Mouse (Mus musculus) lung, postnatal 25 days (tissue): Measurements from ENCODE around the gene Kptn.

ENCODE experiments used
- DNase-seq: peaks from one replicate; pipeline ENCODE4 v3.0.0; 2022; ENCODE audit warnings: low spot score

The Kptn gene

DNA sequence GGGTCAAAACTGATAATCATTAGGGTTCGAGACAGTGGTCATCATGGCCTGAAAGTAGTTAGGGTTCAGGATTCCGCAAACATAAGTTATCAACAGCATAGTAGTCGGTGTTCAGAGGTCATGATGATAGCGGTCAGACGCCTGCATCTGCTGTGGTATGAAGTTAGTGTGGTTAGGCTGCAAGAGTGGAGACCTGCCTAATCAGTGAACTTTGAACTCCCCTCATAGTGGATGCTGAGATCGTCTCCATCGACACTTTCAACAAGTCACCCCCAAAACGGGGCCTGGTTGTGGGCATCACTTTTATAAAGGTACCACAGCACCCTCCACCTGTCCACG, 536 bp downstream of the Kptn start:
- DNase-seq, result no peak

DNA sequence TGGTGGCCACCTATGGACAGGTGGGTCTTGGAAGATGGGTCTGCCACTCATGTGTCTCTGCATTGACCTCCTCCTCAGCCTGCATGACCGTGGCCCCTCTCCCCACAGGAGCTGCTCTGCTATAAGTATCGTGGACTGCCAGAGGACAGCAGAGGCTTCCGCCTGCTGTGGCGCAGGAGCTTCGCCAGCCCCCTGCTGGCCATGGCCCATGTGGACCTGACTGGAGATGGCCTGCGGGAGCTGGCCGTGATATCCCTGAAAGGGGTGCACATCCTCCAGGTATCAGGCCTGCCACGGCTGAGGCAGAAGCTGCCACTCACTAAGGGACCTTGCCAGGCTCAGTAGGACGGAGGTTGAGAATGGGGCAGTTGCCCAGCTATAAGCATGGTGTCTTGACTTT, 6.1 kb downstream of the Kptn start:
- no peak for DNase-seq

DNA sequence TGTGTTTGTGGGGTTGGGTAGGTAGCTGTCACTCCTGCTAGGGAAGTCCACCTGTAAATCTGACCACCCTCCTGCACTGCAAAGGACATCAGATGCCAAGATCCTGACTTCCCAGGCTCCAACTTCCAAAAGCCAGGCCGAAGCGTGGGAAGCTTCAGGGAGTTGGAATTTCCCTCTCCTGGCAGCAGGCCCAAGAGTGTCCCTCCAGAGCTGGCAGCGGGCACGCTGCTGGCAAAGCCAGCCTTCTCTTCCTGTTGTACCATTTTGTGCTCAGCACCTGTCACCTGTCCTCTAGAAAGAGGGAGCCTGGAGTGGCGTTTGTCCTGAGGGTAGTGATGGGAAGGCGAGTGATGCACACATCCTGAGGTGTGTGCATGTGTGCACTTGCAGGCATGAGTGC, 8.6 kb downstream of the Kptn start:
- no peak for DNase-seq

DNA sequence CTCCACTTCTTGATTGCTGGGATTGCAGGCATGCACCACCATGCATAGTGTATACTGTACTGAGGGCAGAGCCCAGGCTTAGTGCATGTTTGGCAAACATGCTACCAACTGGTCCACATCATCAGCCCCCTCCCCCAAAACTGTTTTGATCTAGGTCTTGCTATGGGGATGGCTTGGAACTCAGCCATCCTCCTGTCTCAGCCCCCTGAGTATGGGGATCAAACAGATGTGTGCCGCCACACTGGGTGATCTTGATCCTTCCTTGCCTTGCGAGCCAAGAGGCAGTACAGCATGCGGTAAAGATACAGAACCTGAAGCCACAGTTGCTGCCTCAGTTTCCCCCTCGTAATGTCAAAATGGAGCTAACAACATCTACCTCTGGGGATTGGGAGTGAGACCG, 9.2 kb downstream of the Kptn start:
- no peak for DNase-seq

DNA sequence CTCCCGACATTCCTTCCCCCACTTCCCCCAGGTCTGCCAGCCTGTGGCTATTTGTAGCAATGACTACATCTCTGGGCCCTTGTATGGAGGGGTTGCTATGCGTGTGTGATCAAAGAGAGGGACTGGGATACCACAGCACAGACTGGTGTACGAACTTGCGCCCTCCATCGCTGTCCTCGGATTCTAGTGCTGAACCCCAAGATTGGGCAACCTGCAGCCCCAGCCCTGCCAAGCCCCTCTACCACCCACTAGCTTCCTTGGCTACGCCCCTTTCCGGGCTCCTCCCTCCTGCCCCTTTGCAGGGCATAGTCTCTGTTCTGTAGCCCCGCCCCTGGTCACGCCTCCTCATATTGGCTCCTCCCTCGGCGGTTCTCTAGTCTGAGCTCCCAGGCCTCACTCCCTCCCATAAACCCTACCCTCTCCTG, 9.7 kb downstream of the Kptn start, which contains the start of gene Slc8a2:
Gene Slc8a2 (plus strand): TSS at position 406 of the 425 bp plus-strand sequence.
- peak; percentile 60 for DNase-seq

DNA sequence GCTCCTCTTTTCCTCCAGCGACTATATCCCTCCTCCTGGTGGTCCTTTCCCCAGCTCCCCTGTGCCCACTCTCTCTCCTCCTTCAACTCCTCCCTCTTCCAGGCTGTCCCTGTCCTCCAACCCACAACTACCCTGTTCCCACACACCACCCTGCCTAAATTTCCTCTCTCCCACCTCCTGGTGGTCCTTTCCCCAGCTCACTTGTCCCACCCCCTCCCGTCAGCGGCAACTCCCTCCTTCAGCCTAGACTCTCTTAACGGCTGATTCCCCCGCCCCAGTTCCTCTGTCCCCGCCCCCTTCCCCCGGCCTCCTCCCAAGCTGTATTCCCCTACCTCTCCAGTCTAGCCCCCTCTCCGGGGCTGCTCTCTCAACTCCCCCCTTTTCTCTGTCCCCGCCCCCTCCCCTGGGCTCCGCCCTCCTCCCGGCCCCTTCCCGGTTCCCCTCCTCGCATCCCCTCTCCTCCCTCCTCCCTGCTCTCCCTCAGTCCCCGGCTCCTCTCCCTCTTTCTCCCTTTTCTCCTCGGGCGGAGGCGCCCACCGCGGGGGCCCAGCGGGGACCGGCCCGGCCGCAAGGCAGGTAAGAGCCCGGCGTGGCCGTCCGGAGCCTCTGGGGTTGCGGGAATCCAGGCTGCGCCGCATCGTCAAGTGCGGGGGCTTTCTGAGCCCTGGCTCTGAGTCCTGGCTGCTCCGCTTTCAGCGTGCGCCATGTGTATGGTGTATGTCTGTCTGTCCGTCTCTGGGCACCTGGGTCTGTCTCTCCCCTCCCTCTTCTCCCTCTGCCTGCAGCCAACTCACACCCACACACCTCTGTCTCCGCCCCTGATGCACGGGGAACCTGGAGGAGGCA, 10.4 kb downstream of the Kptn start:
- no peak for DNase-seq

DNA sequence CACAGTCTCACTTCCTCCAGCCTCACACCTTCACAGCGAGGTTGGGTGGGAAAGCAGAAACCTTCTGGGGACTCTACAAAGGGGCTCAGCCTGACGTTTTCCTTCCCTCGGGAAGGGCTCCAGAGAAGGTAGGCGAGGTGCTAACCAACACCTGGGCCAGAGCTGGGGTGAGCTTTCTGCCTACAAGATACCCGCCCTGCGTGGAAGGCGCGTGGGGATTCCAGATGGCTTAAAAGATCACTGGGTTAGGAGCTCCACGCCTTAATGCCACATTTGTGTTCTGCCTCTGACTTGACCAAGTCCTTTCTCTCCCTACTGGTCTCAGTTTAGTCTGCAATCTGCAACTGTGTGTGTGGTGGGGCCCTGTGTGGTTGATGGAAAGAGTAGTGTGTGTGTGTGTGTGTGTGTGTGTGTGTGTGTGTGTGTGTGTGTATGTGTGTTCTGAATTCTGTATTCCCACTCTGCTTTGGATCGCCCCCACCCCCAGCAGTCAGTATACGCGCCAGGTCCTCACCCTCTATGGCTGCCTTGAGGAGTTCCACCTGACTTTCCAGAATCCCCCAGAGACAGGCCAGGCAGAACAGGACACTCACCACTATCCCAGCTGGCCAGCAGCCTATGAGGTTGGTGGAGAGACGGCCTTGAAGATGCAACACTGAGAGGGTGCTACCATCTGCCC, 11.4 kb downstream of the Kptn start:
- DNase-seq, result no peak

DNA sequence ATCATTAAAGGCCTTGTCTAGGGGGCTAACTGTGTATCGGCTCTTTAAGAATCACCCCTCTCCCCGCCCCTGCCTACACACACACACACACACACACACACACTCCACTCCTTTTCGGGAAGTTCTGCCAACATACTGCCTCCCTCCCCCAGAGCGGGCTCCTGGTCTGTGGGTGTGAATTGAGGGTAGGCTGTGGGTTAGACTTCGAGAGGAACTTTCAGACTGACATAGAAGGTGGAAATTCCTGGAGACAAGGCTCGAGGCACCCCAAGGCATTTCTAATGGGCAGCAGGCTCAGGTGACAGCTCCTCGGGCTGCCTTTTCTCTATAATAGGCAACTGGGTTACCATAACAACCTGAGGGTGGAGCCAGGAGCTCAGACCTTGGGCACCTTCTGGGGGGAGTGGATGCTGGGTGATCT, 12.5 kb downstream of the Kptn start:
- no peak for DNase-seq

DNA sequence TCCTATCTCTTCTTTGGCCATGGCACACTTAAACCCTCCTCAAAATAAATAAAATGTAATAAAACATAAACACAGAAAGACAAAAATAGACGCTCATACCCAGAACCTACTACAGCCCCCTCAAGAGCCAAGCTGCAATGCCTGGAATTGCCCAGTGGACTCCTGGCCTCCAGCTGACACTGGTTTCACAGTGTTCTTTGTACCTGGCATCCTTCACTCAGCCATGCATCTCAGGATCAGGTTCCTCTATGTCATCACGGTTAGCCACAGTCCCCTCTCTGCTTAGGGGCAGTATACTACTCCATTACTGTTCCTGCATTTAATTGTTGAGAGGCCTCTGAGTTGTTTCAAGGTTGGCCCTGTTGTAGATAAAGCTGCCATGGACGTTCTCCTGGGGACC, 13.2 kb downstream of the Kptn start:
- DNase-seq, result no peak

DNA sequence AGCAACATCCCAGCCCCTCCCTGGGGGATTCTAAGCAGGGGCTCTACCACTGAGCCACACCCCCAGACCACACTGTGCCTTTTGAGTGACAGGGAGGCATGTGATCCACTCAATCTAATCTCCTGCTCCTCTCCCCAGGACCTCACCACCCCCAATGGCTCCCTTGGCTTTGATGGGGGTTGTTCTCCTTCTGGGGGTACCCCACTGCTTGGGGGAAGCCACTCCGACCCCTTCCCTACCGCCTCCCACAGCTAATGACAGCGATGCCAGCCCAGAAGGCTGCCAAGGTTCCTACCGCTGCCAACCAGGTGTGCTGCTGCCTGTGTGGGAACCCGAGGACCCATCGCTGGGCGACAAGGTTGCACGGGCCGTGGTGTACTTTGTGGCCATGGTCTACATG, 14.0 kb downstream of the Kptn start:
- DNase-seq, result no peak

DNA sequence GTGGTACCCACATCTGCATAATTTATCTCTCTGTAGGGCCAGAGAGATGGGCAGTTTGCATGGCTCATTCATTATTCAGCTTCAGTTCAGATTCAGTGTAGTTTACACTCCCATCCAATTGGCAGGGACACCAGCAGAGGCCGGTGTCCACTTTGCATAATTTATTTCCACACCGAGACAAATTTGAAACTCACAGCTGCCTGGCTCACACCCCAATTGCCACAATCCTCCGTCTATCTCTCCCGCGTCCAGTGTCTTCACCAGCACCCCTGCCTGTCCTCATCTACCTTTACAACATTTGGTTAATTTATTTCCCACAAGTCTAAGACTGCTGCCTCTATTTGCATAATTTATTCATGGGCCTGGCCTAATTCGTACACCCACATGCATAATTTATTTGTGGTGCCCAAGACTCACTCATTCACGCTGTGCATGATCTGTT, 15.3 kb downstream of the Kptn start:
- no peak for DNase-seq

DNA sequence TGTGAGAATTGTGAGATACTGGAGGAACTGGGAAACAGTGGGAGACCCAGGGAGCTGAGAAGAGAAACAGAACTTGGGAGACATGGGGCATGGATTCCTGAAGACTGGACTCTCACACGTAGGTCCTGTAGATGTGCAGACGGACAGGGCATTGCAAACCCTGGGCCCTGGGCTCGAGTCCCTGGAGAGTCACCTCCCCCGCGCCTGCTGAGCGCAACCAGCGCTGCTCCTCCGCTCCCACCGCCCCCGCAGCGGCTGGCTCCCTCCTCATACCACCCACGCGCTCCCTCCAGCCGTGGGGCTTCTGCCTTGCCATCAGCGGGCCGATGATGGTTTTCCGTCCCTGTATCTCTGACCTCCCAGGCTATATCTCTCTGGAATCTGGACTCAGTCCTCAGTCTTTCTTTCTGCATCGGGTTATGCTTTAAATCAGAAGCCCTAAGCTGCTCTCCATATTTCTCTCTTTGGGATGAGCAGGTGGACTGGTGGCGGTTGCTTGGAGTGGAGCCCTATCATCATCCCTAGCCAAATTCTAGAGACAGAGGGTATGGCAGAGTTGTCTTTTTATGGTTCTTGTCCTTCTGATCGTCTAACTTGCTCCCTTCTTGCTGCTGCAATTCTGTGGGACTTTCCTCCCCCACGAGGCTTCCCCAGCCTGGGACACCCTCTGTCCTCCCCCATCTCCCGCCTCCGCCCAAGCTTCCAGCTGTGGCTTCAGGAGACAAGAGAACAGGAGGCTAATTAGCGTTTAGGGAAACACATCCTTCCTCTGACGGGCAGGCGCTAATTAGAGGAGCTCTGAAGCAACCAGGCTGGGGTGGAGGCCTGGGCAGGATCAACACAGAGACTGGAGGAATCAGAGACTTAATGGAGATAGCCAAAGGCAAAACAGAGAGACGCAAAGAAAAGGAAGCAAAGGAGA, 27.1 kb downstream of the Kptn start:
- no peak for DNase-seq

DNA sequence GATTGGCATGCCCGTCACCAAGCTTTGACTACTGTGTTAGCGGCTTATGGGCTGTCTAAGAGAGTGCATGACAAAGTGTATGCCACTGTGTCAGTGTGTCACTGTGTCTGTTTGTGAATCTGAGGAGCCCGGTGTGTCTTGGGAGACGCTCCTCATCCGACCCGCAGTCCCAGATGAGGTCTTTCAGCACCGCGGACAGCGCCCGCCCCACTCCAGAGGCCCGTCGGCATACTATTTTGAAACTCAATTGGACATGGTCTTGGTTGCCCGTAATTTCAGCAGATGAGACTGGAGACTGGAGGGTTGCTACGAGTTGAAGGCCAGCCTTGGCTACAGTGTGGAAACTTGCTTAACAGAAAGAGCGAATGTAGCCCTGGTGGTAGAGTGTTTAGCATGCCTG, 27.9 kb downstream of the Kptn start:
- DNase-seq, result peak; percentile 29

DNA sequence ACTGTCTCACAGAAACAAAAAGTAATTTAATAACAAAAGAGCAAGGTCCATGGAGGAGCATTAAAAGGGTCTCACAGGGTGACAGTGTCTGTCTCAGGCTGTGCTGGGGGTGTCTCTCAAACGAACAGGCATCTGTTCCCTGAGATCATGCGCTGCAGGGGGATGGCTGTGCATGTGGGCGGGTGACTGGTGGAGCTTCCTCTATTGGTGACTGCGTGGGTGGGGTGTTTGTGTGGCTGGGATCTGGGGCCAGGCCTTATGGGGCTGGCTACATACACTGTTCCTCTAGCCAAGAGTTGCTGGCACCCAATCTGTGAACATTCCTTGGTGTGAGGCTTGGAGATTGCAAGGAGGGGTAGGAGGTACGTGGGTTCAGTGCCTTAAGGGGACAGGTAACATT, 29.5 kb downstream of the Kptn start:
- DNase-seq, result no peak

DNA sequence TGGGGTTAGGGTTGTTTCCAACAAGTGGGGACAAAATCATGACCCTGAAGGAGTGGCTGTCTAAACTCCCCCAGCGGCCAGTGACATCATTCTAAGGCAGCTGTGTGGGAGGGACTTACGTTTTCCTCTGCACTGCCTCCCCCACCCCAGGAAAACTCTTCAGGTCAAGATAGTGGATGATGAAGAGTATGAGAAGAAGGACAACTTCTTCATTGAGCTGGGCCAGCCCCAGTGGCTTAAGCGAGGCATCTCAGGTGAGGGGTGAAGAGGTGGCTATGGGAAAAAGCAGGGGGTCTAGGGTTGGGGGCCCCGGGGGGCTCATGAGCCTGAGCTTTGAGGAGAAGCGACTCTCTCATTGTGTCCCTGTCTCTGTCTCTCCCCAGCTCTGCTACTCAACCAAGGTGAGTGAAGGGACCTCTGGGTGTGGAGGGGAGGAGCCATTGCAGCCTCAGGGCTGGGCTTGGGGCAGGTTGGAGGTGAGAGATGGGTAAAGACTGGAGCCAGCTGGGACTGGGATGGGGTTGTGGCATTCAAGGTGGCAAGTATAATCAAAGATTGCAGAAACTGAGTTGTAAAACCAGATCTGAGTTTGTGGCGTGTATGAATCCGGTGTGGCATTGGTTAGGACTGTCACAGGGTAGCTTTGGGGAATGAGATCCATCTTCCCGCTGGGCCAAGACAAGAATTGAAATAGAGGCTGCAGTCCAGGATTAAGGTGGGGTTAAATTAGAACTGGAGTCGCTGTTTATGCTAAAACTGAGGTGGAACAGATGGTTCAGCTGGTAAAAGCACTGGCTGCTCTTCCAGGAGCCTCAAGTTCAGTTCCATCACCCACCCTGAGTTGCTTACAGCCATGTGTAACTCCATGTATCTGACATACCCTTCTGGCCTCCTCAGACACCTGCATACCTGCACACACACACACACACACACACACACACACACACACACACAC, 30.8 kb downstream of the Kptn start:
- DNase-seq, result no peak

DNA sequence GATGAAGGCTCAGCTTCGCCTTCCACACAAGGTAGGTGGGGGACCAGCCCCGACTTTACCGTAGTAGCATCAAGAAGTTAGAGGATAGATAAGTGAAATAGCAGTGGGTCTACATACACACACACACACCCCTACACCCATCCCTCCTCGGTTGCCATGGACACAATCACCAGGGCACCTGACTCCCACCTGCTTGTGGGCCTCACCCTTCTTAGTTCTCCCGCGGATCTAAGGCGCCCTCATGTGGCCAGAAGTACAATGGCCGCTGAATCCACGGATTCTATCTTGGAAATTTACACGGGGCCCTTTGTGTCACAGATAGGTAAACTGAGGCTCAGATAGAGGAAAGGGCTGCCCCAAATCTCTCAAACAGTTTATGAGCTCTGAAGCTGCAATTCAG, 33.8 kb downstream of the Kptn start:
- peak; percentile 29 for DNase-seq

DNA sequence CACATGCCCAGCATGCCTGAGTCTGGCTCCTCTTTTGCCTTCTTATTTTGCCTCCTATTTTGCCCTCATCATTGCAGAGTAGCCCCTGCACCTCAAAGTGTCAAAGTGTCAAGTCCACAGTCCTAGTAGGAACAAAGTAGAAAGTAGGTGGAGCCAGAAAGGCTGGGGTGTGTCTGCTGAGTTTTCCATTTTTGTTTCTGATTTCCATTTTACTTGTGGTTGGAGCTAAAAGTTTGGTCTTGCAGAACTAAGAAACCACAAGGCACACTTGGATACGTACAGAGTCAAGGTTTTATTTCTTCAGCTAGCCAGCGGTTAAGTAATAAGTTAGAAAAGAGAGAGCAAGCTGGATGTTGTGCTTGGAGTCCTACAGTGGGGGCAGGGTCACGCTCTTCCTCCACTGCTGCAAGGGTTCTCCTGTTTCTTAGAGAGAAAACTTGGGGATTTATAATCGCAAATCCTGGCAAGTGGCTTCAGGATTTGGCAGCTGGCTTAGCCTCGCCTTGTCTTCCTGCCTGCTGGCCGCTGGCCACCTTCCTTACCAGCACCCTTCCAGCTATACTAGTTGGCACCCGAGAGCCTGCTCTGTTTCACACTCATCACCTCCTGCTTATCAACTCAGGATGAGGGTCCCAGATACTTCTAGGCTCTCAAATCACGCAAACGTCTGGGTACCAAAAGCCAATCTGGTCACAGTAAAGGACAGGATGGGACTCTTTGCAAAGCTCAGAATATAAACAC, 35.6 kb downstream of the Kptn start:
- DNase-seq, result no peak

DNA sequence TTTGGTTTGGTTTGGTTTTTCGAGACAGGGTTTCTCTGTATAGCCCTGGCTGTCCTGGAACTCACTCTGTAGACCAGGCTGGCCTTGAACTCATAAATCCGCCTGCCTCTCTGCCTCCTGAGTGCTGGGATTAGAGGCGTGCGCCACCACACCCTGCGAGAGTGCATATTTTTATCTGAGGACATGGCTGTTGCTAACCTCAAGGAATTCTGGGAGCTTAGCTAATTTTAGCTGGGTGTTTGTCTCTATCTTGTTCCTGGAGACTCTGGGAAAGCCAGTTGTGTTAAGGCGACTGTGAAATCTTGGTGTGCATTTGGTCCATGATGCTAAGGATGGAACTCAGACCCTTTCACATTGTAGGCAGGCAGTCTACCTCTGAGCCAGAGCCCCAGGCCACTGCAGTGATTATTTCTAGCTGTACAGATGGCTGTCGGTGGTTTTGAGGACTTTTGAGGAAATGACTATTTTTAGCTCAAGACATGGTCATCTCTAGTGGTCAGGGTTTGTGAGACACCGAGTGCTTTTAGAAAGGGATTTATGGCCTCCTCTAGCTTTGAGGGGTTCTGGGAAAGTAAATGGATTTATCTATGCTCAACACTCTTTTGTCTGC, 36.5 kb downstream of the Kptn start:
- DNase-seq, result no peak

DNA sequence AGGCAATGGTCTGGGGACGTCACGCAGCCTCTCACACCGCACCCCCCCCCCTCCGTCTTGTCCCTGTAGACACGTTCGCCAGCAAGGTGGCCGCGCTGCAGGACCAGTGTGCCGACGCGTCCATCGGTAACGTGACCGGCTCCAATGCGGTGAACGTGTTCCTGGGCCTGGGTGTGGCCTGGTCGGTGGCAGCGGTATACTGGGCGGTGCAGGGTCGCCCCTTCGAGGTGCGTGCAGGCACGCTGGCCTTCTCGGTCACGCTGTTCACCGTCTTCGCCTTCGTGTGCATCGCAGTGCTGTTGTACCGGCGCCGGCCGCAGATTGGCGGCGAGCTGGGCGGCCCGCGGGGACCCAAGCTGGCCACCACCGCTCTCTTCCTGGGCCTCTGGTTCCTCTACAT, 39.0 kb downstream of the Kptn start:
- DNase-seq, result no peak

DNA sequence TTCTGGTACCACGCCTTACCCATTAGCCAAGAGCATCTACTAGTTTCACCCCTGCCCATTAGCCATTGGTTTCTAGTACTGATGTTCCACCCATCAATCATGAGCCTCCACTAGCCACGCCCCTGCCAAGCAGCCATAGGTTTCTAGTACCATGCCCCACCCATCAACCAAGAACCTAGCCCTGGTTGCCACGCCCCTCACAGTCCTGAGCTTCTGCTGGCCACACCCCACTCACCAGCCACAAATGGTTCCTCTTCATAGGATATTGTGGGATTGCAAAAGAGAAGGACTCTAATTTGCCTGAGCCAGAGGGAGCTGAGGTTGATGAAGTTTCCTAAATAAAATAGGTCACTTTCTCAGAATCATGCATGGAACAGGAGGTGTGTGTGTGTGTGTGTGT, 41.0 kb downstream of the Kptn start:
- DNase-seq, result peak; percentile 17
